Mouse (Mus musculus) 3134 (cell line): ENCODE results near the gene Clic1.
A peak's percentile ranks its signal among the peaks of the same experiment; 100 is the strongest.
"Not testable (repeated sequence)": the region's sequence is repeated elsewhere in the genome, so short reads cannot be mapped to it uniquely, and the experiment has no call there.

Experiments
- DNase-seq: peaks from one replicate; pipeline ENCODE4 v3.0.0-alpha.2; 2011; ENCODE audit warnings: low spot score; ENCODE audit not compliant: insufficient read length; ENCODE audit errors: extremely low read depth

Clic1 gene

GRCm38 (mm10) chr17:35049561-35050016 lies at the start of gene Clic1:
TSS of gene Clic1 (plus strand) at chr17:35049966.
- peak; percentile 70 for DNase-seq

- DNase-seq = peak; percentile 96
Observed at GRCm38 (mm10) chr17:35000717-35001451, 48.9 kb upstream of the Clic1 start, which contains the start of gene Vars. TSS of gene Vars (plus strand) at chr17:35000987.

DNA sequence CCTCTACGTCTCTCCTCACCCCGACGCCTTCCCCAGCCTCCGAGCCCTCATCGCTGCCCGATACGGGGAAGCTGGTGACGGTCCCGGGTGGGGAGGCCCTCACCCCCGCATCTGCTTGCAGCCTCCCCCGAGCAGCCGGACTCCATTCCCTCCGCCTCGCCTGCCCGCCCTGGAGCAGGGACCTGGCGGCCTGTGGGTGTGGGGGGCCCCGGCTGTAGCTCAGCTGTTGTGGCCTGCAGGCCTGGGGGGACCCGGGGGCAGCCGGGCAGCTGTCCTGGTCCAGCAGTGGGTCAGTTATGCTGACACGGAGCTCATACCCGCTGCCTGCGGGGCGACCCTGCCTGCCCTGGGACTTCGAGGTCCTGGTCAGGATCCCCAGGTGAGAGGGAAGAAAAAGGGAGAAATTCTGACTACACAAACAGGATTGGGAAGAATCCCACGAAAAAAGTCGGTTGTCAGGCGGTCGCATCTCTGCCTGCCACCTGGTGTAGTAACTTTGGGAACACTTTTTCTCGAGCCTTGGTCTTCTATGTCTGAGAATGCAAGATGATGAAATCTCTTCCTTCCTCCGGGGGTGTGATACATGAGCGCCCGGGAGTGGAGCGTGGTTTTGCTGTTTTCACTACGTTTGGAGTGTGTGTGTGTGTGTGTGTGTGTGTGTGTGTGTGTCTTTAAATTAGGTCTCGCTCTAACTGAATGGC lies 48.2 kb upstream of the Clic1 start:
- DNase-seq = no peak

DNA sequence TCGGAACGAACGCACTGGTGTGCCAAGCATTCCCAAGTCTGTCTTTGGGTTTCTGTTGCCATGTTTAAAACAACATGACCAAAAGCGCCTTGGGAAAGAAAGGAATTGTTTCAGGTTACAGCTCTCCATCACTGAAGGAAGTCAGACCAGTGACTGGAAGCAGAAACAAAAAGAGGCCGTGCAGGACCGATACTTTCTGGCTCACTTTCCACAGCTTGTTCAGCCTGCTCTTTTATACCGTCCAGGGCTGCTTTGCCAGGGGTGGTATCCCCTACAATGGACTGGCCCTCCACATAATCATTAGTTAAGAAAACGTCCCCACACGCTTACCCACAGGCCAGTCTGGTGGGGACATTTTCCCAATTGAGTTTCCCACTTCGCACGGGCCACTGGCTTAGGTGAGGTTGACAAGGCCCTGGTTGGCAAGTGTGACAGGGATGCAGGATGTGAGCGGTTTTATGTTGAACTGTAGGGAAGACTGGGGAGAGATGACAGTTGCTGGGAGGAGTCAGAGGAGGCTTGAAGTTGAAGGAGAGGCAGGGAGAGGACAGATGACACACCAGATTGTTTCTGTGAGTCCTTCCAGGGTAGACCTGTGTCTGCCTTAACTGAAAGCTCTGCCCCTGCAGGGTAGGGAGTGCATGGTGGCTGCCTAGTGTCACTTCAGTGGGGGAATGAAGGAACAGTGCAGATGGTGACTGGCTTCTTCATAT lies 47.5 kb upstream of the Clic1 start:
- peak; percentile 46 for DNase-seq

GRCm38 (mm10) chr17:35003022-35003838 lies 46.5 kb upstream of the Clic1 start:
- no peak for DNase-seq

DNA sequence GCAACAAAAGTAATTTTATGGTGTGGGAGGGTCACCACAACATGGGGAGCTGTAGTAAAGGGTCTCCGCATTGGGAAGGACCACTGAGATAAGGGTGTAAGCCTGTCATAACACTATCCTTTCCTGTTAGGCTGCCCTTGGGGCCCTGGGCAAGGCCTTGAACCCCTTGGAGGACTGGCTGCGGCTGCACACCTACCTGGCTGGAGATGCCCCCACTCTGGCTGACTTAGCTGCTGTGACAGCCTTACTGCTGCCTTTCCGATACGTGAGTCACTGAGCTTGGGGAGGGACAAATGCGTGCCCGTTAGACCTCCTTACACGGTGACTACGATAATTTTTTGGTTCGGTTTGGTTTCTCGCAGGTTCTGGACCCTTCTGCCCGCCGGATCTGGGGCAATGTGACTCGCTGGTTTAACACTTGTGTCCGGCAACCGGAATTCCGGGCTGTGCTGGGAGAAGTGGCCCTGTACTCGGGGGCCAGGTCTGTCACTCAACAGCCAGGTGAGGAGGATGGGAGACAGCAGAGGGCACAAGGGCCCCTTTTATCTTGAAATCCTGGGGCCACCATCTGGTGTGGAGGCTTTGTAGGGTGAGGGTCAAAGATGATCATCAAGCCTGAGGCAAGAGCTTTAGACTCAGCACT lies 45.6 kb upstream of the Clic1 start:
- no peak for DNase-seq

GRCm38 (mm10) chr17:35005158-35005557 lies 44.6 kb upstream of the Clic1 start:
- no peak for DNase-seq

GRCm38 (mm10) chr17:35005902-35006301 lies 43.9 kb upstream of the Clic1 start:
- not testable (repeated sequence) for DNase-seq

DNA sequence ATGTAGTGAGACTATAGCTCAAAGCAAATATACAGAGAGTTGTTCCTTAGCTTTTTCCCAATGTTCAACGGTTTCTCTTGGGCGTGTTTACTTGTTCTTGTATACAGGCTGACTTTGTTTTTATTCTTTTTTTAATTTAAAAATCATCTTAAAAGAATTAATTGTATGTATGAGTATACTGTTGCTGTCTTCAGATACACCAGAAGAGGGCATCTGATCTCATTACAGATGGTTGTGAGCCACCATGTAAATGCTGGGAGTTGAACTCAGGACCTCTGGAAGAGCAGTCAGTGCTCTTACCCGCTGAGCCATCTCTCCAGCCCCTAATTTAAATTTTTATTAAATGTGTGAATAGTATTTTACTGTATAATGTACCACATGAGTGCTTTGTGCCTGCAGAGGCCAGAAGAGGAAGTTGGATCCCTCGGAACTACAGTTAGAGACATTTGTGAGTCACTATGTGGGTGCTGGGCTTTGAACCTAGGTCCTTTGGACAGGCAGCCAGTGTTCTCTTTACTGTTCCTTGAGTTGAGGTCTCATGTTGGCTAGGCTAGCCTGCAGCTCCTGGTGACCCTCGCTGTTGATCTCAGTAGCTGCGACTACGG lies 42.3 kb upstream of the Clic1 start:
- no peak for DNase-seq

- no peak for DNase-seq
Observed at GRCm38 (mm10) chr17:35009586-35009985, 40.2 kb upstream of the Clic1 start.

DNA sequence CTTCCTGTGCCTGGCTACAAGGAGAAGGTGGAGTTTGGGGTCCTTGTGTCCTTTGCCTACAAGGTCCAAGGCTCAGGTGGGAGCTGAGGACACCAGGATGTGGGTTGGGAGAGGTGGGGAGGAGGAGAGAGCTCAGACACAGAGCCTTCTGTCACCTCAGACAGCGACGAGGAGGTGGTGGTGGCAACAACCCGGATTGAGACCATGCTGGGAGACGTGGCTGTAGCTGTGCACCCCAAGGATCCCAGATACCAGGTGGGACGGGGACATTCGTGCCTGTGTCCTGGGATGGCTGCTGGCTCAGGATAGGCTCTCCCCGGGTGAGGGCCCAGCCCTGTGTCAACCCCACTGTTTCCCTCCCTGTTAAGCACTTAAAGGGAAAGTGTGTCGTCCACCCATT lies 38.3 kb upstream of the Clic1 start:
- DNase-seq = no peak

GRCm38 (mm10) chr17:35012430-35012829 lies 37.3 kb upstream of the Clic1 start:
- no peak for DNase-seq

DNA sequence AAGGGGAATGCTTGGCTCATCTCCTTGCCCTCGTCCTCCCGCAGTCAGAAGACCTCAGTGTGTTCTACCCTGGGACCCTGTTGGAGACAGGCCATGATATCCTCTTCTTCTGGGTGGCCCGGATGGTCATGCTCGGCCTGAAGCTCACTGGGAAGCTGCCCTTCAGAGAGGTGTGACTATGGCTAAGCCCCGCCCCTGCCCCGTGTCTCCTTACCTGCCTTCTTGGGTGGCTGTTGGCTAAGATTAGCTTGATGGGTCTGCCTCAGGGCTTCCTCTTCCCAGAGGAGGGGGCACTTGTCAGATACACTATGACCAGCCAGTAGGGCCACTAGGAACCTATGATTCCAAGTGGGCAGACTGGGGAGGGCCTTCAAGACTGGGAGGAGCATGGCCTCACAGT lies 36.5 kb upstream of the Clic1 start:
- no peak for DNase-seq

- no peak for DNase-seq
Observed at GRCm38 (mm10) chr17:35015296-35015695, 34.5 kb upstream of the Clic1 start.

- peak; percentile 63 for DNase-seq
Observed at GRCm38 (mm10) chr17:35016376-35016775, 33.4 kb upstream of the Clic1 start, which contains the start of gene Vwa7. TSS of gene Vwa7 (plus strand) at chr17:35016579.

DNA sequence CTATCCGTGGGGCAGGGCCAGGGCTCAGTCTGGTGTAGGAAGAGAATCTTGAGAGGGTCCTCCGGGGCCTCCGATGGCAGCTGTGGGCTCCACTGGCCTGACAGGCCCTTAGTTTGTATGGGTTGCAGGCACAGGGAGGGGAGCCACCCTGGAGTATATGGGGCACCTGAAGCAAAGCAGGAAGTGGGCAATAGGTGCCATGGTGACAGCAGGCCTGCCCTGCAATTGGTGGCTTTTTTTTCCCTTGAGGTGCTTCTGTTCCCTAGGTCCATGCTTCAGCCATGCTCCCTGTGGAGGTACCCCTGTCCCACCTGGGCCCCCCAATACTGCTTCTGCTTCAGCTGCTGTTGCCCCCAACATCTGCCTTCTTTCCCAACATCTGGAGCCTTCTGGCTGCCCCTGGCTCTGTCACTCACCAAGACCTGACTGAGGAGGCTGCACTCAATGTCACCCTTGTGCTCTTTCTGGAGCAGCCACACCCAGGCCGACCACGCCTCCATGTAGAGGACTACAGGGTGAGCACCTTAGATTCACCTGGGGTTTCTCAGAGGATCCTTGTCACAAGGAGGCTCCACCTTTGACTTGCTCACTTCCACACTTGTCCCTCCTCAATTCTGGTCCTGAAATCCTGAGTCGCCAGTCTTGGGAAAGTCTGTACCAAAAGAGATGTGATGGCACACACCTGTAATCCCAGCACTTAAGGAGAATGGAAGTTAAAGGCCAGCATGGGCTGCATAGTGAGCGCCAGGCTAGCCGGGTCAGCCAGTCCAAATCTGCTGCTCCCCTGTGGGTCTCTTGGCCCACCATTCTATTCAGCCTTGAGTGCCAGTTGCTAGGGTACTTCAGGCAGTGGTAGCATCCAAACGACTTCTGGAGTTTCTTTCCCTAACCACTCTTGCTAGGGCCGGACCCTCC lies 32.7 kb upstream of the Clic1 start:
- no peak for DNase-seq

DNA sequence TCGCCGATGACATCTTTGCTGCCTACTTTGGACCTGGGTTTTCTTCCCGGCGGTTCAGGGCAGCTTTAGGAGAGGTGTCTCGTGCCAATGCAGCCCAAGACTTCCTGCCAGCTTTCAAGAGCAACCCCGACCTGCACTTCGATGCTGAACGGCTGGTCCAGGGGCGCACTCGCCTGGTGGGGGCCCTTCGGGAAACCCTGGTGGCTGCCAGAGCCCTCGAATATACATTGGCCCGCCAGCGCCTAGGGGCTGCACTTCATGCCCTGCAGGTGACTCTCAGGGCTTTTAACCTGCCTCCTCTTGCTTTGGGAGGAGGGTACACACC lies 32.1 kb upstream of the Clic1 start:
- no peak for DNase-seq

DNA sequence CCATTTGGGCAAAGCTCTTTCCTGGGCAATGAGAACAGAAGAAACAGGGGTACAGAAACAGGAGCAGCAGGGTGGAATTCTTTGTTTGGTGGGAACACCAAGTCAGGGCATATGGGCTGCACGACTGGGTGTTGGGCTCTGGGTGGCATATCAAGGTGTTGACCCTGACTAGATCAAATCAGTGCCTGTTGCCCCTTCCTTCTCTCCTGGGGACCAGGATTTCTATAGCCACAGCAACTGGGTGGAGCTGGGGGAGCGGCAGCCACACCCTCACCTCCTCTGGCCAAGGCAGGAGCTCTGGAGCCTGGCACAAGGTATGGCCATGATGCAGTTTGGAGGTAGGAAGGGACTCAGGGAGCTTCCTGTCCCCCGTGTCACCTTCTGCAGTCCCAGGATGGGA lies 31.6 kb upstream of the Clic1 start:
- DNase-seq = no peak

GRCm38 (mm10) chr17:35019894-35020293 lies 29.9 kb upstream of the Clic1 start:
- DNase-seq = no peak
